11 mouse cellular contexts compared by ENCODE assay signal in genomic region chr6:99484197-99484725, GRCm38 (mm10). TPM values are rescaled to one million over a fixed set of nuclear protein-coding genes. Genes with fewer than 3 reads are reported as not detected.
A peak's percentile ranks its signal among the peaks of the same experiment; 100 is the strongest.
DNase-seq lines count a peak whose midpoint lies in the region; ATAC-seq lines count a peak whose summit lies in the region.
"Had no signal": no experiment of that assay in that cellular context is flagged by ENCODE, and none has a peak within 500 bp of the region (broad histone marks: within the 10 kb centered on the region; RNA-seq: fewer than 3 reads in every experiment).

No protein-coding gene starts in this region.

- H3K27ac ChIP-seq in kidney, embryonic 14.5 days (ENCODE audit: low read depth, low read length): peak overlapping the region; percentile 80
- peak overlapping the region; percentile 66 for H3K27ac ChIP-seq in embryonic facial prominence, embryonic 10.5 days (replicated peaks)
- peak overlapping the region; percentile 85 for H3K27ac ChIP-seq in macrophage
- H3K27ac ChIP-seq in hindbrain, embryonic 12.5 days: no peak overlapping the region

- no peak for DNase-seq in kidney, adult 11 months
- DNase-seq in embryonic facial prominence, embryonic 10.5 days (ENCODE audit: low spot score): no peak
- DNase-seq in heart, postnatal 10 days: peak; percentile 16 to 31
- no peak for DNase-seq in layer of hippocampus, postnatal 36 days
- DNase-seq in left cerebral cortex, postnatal 36 days (ENCODE audit: low spot score in 2 of 2): no peak

- H3K79me2 ChIP-seq in macrophage (ENCODE audit: inconsistent target): peaks cover 10% of the 10 kb centered on the region; the same call in 1 of the 2 replicates

- no peaks in the 10 kb centered on the region for H3K36me3 ChIP-seq in kidney, embryonic 14.5 days (ENCODE audit: control insufficient read depth, insufficient read depth, low read length)
- H3K36me3 ChIP-seq in embryonic facial prominence, embryonic 10.5 days (replicated peaks): peaks cover 13% of the 10 kb centered on the region; the same call in 1 of the 2 replicates
- H3K36me3 ChIP-seq in macrophage (ENCODE audit: inconsistent target): no peaks in the 10 kb centered on the region
- H3K36me3 ChIP-seq in hindbrain, embryonic 12.5 days: no peaks in the 10 kb centered on the region
- H3K36me3 ChIP-seq: hindbrain, embryonic 15.5 days; midbrain, embryonic 13.5 days had no signal

- no peak overlapping the region for H3K4me3 ChIP-seq in kidney, embryonic 14.5 days (ENCODE audit: low read length)
- H3K4me3 ChIP-seq in embryonic facial prominence, embryonic 10.5 days: no peak overlapping the region
- H3K4me3 ChIP-seq in macrophage (ENCODE audit: inconsistent target): no peak overlapping the region
- no peak overlapping the region for H3K4me3 ChIP-seq in hindbrain, embryonic 12.5 days
- H3K4me3 ChIP-seq: midbrain, embryonic 13.5 days had no signal

- H3K27me3 ChIP-seq in kidney, embryonic 14.5 days (ENCODE audit: control insufficient read depth, insufficient read depth, low read length): no peaks in the 10 kb centered on the region
- no peaks in the 10 kb centered on the region for H3K27me3 ChIP-seq in embryonic facial prominence, embryonic 10.5 days (replicated peaks; ENCODE audit: low read depth, poor library complexity, severe bottlenecking)
- no peaks in the 10 kb centered on the region for H3K27me3 ChIP-seq in hindbrain, embryonic 12.5 days
- H3K27me3 ChIP-seq: hindbrain, embryonic 15.5 days; midbrain, embryonic 13.5 days had no signal

- no peak overlapping the region; the same call in 1 of the 2 replicates for H3K4me2 ChIP-seq in kidney, embryonic 14.5 days (replicated peaks; ENCODE audit: low read depth, low read length)
- no peak overlapping the region for H3K4me2 ChIP-seq in hindbrain, embryonic 12.5 days (replicated peaks)

- intact Hi-C loops in heart, postnatal 10 days (cut with DNase I): loop anchor here (2.0 kb wide), 1 partner anchor 37 kb away; no protein-coding TSS in a partner anchor
- intact Hi-C loops in left cerebral cortex, postnatal 36 days (cut with DNase I): no loop called here

- WGBS in kidney, embryonic 14.5 days: 50% methylated on average over 7 of the region's 7 CpGs
- 87% methylated on average over 7 of the region's 7 CpGs for WGBS in embryonic facial prominence, embryonic 10.5 days
- 91% methylated on average over 7 of the region's 7 CpGs for WGBS in macrophage (ENCODE audit: missing documents)
- 93% methylated on average over 7 of the region's 7 CpGs for WGBS in hindbrain, embryonic 12.5 days

- no peak for ATAC-seq in kidney, embryonic 14.5 days (ENCODE audit: low FRiP score, low TSS enrichment)
- ATAC-seq in hindbrain, embryonic 12.5 days (ENCODE audit: low FRiP score): no peak

- H3K4me1 ChIP-seq in kidney, embryonic 14.5 days (ENCODE audit: control insufficient read depth, insufficient read depth, low read length): peaks cover 44% of the 10 kb centered on the region
- peaks cover 57% of the 10 kb centered on the region for H3K4me1 ChIP-seq in embryonic facial prominence, embryonic 10.5 days
- H3K4me1 ChIP-seq in hindbrain, embryonic 12.5 days: peaks cover 33% of the 10 kb centered on the region

- H3K9me3 ChIP-seq in kidney, embryonic 14.5 days (ENCODE audit: control insufficient read depth, low read length): no peaks in the 10 kb centered on the region
- no peaks in the 10 kb centered on the region for H3K9me3 ChIP-seq in embryonic facial prominence, embryonic 10.5 days
- no peaks in the 10 kb centered on the region for H3K9me3 ChIP-seq in hindbrain, embryonic 12.5 days (replicated peaks)
- H3K9me3 ChIP-seq: G1E; hindbrain, embryonic 15.5 days; midbrain, embryonic 13.5 days had no signal

- H3K9ac ChIP-seq in kidney, embryonic 14.5 days (ENCODE audit: low read depth, low read length): no peak overlapping the region
- no peak overlapping the region for H3K9ac ChIP-seq in hindbrain, embryonic 12.5 days
- H3K9ac ChIP-seq: hindbrain, embryonic 15.5 days had no signal

RNA-seq across cellular contexts. Expression of gene Foxp1, which starts 38.3 kb away (rescaled TPM):
- polyA plus RNA-seq in kidney, embryonic 14.5 days (2014; fragmentation: Nextera tagmentation; extraction: Ambion mirVana): 58.5 and 67.4 TPM in 2 replicates
- polyA plus RNA-seq in embryonic facial prominence, embryonic 10.5 days (2016; fragmentation: Nextera tagmentation; extraction: Ambion mirVana): 88.5 and 107 TPM in 2 replicates
- total RNA-seq in heart, postnatal 10 days (2021): 10 to 100 TPM; 52.4 to 60.6 TPM
- 100 to 1,000 TPM; 153 to 929 (median 216) TPM for total RNA-seq in macrophage (2018; cell fraction: chromatin; rRNA removed)
- 100 to 1,000 TPM in 3 of 26 experiments, 10 to 100 TPM in 23; 52.3 to 219 (median 58.2) TPM for total RNA-seq in macrophage (2018; cell fraction: cytosol; rRNA removed)
- 100 to 1,000 TPM in 25 of 26 experiments, 10 to 100 TPM in 1; 94.3 to 920 (median 177) TPM for total RNA-seq in macrophage (2018; cell fraction: nucleus; rRNA removed)
- 33.2 to 38.9 TPM (median 36.0 TPM) in 3 replicates for polyA plus RNA-seq in macrophage (2018)
- polyA plus RNA-seq in hindbrain, embryonic 12.5 days (2016; fragmentation: Nextera tagmentation; extraction: Ambion mirVana): 87.6 and 88.4 TPM in 2 replicates
- 10 to 100 TPM; 82.4 to 85.4 TPM for total RNA-seq in layer of hippocampus, postnatal 36 days (2021)
- 100 to 1,000 TPM; 142 TPM for total RNA-seq in left cerebral cortex, postnatal 36 days (2021)

Comparison
In these comparisons a context has a peak if more than half of its experiments do, and no peak if none do; other contexts are left out.
1. DNase-seq: peak in heart, postnatal 10 days (2 of 2); none in kidney, adult 11 months (single experiment), embryonic facial prominence, embryonic 10.5 days (single experiment), layer of hippocampus, postnatal 36 days (0 of 2) and left cerebral cortex, postnatal 36 days (0 of 2).